Mouse (Mus musculus) heart, adult 9 months (tissue): ENCODE measurements around the gene Pyy.
A peak's percentile ranks its signal among the peaks of the same experiment; 100 is the strongest.

Experiments used
- DNase-seq, 2 experiments: peaks; one replicate each; pipeline ENCODE4 v3.0.0; 2022; ENCODE audit warnings: low spot score in 2 of 2

The Pyy gene

DNA sequence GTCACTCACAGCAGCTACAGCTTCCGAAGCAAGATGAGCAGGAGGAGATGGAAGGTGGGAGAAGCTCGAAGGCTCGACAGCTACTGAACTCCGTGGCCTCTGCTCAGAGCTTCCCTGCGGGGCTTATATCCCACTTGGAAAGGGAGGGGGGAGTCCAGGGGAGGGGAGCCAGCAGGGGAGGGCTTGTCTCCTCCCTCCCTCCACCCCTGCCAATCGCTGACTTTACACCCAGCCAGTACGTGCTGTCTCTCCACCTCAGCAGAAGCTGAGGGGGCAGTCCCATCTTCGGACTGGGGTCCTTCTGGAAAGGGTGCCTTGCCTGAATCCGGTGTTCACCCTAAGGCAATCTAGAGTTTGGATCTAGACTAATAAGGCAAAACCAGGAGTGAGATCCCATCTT, at the start of gene Pyy:
Gene Pyy, minus strand, starts transcription at position 101 of the 400 bp plus-strand sequence.
- no peak for DNase-seq

DNA sequence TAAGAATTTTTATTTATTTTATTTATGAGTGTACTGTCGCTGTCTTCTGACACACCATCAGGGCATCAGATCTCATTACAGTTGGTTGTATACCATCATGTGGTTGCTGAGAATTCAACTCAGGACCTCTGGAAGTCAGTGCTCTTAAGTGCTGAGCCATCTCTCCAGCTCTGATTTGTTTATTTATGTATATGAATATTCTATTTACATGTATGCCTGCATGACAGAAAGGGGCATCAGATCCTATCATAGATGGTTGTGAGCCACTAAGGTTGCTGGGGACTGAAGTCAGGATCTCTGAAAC, 49.1 kb upstream of the Pyy start:
- no peak for DNase-seq

DNA sequence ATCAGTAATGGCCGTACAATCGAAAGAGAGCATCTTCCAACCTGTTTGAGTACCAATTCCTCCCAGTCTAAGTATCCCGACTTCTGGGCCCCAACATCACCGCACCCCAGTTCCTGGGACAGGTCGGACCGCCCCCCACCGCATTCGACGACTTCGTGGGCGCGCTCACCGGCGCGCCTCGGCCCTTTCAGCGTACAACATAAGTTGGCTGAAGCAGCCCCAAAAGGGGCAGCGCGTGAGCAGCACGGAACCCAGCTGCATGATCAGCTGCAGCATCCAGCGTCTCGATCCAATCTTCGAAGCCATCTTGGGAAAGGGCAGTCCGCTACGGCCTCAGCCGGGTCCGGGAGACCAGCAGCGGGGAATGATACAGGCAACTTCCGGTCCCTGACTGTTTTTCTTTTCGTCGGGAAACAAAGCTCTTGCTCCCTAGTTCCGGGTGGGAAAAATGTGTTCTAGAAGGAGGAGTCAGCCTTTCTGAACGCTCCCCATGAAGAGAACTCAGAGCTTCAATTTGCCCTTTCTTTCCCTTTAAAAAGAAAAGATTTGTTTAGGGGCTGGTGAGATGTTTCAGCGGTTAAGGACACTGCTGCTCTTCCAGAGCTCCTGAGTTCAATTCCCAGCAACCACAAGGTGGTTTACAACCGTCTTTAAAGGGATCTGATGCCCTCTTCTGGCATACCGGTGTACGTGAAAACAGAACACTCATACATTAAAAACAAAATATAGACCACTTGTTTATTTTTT, 48.6 kb upstream of the Pyy start, which contains the start of gene Tmem101:
Gene Tmem101, minus strand, starts transcription at position 366 of the 747 bp plus-strand sequence.
- DNase-seq: peak; percentile 87 to 93

DNA sequence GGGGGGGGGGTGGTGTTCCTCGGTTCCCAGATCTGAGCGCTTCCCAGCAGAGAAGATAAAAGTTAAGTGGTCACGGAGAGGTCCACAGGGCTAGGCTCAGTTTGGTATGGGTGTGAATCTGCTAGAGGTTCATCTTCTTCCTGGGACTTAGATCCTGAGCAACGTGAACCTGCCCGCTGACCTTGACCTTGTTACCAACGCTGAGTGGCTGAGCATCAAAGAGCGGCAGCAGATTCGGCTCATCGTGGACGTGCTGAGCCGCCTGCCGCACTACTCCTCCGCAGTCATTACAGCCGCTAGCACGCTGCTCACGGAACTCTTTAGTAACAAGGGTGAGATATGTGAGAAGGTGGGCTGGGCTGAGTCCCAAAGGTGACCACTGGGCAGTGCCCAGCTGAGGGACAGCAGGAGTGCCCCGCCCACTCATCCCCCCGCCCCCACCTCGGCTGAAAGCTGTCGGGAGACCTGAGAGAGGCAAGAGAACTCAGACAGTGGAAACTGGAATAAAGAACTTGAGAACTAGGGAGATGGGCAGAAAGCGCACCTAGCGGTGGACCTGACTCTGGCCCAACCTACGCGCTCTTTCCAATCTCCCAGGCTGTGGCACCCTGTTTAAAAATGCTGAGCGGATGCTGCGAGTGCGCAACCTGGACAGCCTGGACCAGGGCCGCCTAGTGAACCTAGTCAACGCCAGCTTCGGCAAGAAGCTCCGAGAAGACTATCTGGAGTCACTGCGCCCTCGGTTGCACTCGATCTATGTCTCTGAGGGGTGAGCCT, 39.8 kb upstream of the Pyy start:
- no peak for DNase-seq

DNA sequence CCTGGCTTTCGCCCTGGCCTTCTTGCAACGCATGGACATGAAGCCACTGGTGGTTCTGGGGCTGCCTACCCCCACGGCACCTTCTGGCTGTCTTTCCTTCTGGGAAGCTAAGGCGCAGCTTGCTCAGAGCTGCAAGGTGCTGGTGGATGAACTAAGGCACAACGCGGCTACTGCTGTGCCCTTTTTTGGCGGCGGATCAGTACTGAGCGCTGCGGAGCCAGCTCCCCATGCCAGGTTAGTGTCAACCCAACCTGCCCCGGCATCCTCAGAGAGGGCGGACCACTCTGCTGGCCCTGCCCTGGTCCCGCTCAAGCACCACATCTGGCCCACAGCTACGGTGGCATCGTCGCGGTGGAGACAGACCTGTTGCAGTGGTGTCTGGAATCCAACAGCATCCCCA, 38.9 kb upstream of the Pyy start:
- DNase-seq: no peak

DNA sequence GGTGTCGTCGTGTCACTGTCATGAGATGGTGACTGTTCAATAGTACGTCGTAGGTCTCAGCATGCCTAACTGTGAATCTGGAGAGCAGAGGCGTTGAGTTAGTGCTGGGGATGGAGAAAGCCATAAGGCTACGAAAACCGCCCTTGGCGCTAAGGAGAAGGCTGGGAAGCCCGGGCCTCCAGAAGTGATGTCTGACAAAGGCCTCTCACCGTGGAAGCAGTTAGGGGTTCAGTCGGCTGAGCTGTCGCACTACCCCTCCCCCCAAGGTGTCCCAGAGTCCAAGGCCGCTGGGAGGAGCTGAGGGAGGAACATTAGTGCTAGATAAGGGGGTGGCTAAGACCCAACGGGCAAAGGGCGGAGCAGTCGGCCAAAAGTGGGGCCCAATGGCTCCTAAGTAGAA, 38.4 kb upstream of the Pyy start:
- DNase-seq: no peak

DNA sequence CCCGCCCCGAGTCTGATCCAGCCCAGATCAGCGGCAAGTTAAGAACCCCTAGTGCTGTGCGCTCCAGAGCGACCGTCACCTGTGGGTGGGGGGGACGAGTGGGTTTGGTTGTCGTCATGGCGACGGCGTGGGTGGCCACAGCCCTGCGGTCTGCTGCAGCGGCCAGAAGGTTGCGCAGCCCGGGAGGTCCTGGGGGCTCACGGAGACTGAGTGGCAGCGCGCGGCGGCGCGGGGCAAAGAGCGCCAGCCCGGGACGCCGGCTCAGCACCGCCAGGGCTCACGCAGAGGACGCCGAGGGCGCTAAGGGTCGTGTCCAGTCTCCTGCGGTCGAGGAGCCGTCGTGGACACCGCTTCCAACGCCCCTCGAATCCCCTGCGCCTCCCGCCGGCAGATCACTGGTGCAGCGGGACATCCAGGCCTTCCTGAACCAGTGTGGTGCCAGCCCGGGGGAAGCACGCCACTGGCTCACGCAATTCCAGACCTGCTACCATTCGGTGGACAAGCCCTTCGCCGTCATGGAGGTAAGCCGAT, 37.9 kb upstream of the Pyy start, which contains the start of gene Nags:
Gene Nags, plus strand, starts transcription at position 43 of the 531 bp plus-strand sequence.
- DNase-seq: no peak

DNA sequence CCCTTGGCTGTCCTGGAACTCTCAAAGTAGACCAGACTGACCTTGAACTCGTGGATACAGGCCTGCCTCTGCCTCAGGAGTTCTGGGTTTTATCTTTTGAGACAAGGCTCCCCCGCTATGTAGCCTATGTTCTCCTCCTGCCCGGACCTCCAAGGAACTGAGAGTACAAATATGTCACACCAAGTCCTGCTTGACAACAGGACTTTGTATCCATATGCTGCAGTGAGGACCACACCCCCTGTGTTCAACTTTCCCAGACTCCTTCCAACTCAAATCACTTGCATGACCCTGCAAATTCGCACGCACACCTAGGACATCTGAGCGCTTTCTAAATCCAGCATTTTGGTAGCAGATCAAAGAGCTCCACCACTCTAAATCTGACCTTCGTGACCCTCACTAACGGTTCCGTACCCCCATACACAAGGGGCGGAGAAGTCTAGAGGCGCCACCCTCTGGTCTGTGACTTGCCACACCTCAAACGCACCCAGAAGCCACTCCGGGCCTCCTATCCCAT, 37.4 kb upstream of the Pyy start:
- no peak for DNase-seq

DNA sequence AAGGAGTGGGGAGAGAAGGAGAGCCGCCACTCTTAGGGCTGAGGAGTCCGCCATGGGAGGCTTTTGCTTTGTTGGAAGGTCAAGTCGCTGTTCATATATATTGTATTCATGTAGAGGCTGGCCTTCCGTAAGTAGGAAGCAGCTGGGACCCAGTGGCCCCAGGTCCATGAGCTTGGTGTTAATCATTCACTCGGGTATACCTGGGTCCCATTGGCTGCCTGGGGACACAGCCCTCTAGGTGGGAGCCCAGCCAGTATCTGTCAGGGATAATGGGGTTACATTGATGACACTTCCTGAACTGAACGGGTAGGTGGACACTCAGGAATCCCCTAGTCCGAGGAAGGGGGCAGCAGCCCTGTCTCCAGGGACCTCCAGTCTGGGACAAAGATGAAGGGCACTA, 34.7 kb upstream of the Pyy start:
- DNase-seq: no peak

DNA sequence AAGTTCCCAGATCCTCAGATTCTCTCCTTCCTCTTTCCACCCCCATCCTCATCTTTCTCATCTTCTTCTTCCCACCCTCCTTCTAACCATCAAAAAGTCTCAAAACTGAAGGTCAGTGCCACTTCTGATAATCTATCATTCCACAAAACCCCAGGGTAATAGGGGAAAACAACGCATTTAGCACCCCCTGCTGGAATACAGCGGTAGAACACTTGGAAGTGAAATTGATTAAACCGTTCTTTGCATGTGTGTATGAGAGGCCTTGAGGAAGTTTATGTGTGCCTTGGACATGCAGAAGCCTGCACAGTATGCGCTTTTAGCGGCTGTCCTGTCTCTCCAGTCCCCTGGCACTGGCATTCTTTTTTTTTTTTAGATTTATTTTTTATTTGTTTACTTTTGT, 32.9 kb upstream of the Pyy start:
- DNase-seq: peak; percentile 25 to 42

DNA sequence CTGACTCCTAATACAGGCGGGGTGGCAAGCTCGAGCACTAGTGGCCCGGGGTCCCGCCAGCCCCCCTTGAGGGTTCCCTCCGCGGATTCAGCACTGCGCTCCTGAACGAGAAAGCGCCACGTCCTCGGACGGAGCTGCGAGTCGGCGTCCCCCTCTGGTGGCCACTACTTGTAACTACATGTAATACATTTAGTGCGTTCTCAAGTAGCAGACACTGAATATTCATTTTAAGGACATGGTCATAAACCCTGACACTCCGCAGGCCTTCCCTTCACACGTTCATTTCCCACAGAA, 30.8 kb upstream of the Pyy start:
- peak; percentile 21 to 57 for DNase-seq

DNA sequence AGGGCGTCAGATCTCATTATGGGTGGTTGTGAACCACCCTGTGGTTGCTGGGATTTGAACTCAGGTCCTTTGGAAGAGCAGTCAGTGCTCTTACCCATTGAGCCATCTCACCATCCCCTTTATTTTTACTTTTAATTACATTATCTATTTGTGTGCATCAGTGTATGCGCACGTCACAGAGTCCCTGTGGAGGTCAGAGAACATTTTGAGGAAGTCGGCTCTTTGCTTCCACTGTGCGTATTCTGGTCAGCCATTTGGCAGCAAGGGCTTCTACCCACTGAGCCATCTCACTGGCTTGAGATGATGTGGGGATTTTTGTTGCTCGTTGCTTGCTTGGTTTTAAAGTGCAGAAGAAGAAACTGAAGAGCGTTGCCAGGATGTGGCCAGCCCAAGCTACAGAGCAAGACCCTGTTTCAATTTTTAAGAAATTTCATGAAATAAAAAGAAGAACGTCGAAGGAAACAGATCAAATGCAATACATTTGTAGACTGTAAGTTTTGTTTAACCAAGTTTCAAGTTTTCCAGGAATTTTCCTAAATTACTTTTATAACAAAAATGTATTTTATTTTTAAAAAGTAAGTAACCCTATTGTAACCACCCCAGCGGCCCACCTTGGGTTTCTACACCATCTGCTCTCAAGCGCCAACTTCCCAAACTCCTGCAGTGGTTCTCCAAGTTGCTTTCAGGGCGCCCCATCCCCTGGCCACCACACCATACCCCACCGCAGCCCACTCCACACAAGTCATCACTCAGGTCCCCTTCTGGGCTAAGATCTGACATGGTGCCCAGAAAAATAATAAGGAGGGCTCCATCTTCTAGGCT, 30.2 kb upstream of the Pyy start:
- DNase-seq: no peak

DNA sequence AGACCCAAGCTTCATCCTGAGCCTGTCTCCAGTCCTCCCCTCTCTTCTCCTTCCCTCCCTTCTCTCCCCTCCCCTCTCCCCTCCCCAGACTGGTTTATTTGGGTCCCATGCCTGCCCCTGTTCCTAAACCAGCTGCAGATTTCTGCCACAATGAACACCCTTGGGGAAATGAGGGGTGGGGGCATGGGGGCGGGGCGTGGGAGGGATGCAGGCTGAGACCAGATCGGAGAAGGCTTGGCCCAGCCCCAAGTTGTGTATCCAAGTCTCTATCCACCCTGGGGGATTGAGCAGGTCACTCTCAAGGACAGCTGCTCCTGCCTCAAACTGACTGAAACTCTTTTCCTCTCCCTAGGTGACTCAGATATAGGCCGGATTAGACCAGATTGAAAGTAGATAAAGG, 26.9 kb upstream of the Pyy start:
- DNase-seq: no peak

DNA sequence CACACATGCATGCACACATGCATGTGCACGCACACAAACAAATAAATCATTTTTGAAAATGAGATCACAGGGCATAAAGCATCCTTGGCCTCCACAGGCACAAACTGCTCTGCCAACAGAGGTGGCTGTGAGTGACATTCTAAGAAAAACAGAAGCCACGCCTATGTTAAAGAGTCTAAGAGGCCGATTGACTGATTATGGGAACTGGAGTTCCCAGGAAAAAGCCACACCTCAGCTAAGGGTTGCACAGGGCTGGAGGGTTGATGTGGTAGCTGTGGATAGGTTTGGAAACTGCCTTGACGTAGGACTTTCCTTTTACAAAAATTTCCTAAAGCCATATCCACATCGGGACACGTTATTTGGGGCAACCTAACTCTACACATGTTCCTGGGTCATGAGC, 9.8 kb upstream of the Pyy start:
- DNase-seq: no peak

DNA sequence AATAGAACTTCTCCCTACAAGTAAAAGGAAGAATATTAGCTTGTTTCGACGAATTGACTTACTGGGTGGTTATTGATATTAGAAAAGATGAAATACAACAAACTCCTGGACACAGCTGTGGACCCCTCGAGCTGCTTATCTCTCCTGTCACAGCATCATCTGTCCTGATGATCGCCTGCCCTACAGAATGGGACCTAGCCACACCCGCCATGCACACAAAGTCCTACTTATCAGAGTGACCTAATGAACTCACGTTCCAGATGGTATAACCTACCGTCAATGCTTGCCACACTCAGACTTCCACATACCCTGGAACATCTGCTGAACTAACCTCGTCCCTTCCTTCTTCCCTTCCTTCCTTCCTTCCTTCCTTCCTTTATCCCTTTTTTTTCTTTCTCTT, 8.6 kb upstream of the Pyy start:
- DNase-seq: no peak

DNA sequence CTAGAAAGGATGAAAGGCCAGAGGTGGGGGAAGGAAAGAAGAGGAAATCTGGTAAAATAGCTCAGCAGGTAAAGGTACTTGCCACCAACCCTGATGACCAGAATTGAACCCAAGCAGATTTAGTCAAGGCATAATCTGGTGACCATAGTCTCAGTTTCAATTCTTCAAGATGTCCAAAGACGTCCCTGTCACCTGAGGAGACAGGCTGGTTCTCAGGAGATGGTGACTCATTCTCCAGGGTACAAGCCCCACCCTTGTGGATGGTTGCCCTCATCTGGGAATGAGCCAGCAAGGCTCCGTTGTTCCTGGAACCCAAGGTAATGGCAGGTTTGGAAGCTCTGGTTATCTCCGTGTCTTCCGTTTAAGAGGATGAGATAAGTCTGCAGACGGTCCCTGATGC, 3.9 kb upstream of the Pyy start:
- DNase-seq: no peak

DNA sequence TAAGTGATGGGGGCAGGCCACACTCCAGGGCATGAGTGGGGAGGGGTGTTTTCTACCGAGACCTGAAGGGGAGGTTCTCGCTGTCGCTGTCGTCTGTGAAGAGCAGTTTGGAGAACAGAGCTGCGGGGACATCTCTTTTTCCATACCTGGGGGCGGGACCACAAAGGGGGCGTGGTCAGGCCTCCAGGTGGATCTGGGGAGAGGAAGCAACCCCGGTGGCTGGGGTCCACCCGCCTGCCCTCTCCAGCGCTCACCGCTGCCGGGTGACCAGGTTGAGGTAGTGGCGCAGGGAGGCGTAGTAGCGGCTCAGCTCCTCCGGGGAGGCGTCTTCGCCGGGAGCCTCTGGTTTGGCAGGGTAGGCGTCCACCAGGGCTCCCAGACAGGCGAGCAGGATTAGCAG, 721 bp downstream of the Pyy start:
- DNase-seq: no peak

DNA sequence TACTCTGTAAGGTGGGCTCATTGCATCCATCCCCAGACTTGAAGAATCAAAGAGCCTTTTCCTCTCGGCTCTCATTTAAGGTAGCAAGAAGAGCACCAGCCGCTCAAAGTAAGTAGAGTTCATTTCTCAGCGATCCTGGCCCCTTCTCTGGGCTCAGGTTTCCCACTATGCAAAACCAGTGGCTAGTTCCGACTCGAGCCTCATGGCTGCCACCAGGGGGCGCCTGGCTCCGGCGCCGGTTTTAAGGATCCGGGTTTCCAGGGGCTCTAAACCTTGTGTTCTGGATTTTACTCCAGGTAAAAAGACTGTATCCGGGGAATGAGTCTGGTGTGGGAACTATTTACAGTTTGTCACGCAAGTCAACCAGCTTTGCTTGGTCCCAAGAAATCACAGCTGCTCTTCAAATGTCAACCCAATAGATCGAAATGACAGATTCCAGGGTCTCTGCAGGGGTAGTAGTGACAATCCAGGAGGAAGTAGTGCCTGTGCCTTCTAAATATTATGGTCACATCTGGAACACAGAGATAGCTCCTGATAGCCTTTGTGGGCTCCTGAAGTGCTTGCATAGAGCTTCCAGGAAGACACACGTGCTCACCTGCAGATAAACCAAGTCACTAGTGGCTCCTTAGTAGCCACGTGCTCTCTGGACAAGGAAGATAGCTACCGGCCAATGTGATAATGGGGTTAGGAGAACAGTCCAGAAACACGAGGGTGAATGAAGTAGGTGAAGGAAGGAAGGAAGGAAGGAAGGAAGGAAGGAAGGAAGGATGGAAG, 5.0 kb downstream of the Pyy start:
- DNase-seq: peak; percentile 33

DNA sequence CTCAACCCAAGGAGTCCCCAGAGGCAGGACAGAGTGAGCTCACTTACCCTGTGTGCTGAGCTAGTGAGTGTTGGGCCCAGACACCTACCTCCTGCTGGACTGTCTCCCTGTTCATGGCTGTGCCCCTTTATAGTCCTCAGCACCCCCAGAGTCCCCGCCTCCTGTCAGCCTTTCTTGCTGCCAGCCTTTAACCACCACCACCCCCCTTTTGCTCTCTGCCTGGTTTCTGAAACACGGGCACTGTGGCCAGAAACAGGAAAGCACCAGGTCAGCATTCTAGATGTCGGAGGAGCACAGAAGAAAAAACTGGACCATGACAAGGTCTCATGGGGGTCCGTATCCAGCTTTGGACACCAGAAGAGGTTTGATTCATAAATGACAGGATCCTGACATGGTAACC, 6.4 kb downstream of the Pyy start, which contains the start of gene Ppy:
Gene Ppy, minus strand, starts transcription at position 101 of the 400 bp plus-strand sequence.
- DNase-seq: no peak

DNA sequence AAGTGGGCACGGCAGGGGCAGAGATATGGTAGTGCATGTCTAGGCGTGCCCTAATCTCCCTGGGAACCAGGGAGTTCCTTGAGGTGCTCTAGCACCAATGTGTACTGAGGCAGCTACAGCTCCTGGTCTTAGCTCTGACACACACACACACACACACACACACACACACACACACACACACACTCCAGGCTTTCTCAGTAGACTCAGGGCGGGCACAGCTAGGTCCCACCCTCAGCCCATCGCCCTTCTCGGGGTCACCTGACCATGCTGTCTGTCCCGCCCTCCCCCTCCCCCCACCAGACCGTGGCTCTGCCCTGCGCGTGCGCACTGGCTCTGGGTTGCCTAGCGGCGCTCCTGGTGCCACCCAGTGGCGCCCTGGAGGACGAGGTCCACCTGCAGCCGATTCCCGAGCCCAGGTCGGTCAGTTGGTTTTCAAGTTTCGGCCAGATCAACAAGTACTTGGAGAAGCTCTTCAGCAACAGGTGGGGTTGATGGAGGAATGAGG, 10.7 kb downstream of the Pyy start:
- peak in 1 of 2 experiments; percentile 10 for DNase-seq

DNA sequence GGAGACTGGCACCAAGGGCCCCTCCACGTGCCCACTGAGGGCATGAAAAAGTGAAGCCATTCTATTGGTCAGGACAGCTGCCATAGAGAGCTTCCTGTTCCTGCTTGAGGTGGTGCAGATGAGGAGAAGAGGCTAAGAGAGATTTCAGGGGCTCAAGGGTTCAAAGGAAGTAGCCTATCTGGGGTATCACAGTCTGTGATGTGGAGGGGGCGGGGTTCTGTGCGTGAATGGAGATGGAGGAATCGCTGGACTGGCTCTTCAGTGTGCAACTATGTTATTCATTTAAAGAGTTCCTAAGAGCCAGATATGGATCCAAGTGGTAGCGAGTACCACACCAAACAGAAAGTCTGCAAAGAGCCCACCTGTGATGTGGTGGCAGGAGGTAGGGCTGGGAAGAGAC, 11.2 kb downstream of the Pyy start:
- DNase-seq: no peak
